1 mouse cellular context compared by ENCODE assay signal in genomic region chr7:45456721-45457203, GRCm38 (mm10).
TF ChIP-seq lines count a peak whose summit lies in the region.

No protein-coding gene starts in this region.

TF ChIP-seq in CH12.LX, 34 proteins besides CTCF, POLR2A, EP300 and RAD21 (continued from another document):
- TF ChIP-seq MAZ (IDR thresholded peaks at IDR 0.05; ENCODE audit: low read depth, low read length) = 0 out of 2 replicates have a peak, but pooled peaks have one; percentile 2
